Mouse (Mus musculus) heart, postnatal 25 days (tissue): ENCODE results near the gene Senp1. TPM values are rescaled to one million over a fixed set of nuclear protein-coding genes. Genes with fewer than 3 reads are reported as not detected.

Experiments used
- DNase-seq: peaks from one replicate; pipeline ENCODE4 v3.0.0; 2022; ENCODE audit warnings: low spot score
- intact Hi-C: fragments of 180-260 bp; cut with DNase I; formaldehyde crosslinking; loops from one replicate; pipeline ENCODE4 v1.15.1; 2025
- total RNA-seq, 2 experiments: library from RNA; stranded (reverse); gene quantifications; 2 replicates each; pipeline ENCODE4 v1.2.3; 2021

The Senp1 gene
- total RNA-seq, 2 experiments from 2014 or later, result 9.9 to 10.2 TPM

DNA sequence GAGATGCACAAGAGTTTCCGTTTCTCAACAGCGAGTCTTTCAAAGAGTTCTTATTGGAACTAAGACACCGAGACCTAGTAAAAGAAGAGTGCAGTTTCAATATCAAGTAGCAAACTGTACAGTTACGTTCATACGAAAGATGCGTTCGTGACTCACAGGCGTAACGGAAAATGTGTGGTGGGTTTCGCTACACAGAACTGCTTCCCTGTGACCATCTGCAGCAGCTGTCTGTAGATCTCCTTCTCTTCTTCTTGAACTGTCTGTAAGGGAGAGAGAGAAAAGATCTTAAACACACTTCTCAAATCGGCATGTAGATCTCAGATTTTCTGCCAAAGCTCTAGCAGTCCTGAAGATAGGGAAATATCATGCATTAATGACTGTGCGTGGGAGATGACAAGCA, 26.9 kb downstream of the Senp1 start:
- intact Hi-C loops, result no loop called here
- no peak for DNase-seq

DNA sequence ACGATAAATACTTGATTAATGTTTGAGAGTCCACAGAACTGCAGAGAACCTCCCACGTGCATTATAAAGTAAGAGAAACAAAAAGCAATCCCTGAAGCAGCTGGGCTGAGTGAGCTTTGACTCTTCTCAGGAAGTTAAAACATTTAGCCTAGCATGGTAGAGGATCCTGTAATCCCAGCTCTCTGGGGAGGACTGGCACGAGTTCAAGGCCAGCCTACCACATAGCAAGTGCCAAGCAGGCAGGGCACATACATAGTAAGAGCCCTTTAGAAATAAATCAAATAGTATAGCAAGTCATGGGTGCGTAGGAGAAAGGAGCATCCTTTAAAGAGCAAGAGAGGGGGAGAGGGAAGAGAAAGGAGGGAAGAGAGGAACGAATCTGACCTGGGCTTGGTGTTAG, 27.7 kb downstream of the Senp1 start:
- DNase-seq, result no peak
- intact Hi-C loops, result no loop called here

DNA sequence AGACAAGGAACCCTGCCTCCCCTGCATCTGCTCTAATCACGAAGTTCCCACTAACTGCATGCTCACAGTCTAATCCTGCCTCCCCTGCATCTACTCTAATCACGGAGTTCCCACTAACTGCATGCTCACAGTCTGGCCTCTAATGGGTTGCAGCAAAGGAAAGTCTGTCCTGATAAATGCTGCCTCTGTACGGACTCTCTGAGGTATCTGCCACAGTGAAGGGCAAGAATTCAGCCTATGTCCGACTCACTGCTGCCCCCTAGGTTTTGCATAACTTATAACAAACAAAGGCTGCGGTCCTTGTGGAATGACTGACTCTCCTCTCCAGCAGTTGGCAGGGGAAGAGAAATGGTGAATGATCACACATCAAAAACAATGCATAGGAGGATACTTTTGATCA, 38.3 kb downstream of the Senp1 start:
- no peak for DNase-seq
- intact Hi-C loops, result no loop called here

DNA sequence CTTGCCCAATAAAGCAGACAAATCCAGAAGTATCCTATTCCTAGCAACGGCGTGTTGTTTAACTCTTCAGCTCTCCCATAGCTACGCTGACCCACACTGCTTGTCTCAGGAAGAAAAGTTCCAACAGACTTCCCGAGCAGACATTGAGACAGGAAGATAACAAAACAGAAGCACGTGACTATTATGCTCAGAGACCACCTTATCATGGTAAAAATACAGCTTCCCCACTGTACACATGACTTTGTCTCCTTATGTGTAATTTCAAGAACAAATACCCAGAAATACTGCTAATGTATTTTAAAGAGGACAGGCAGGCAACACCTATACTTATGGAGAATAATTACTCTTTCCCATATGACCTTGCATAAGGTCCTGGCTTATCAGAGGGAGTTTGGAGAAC, 41.9 kb downstream of the Senp1 start:
- DNase-seq, result no peak

DNA sequence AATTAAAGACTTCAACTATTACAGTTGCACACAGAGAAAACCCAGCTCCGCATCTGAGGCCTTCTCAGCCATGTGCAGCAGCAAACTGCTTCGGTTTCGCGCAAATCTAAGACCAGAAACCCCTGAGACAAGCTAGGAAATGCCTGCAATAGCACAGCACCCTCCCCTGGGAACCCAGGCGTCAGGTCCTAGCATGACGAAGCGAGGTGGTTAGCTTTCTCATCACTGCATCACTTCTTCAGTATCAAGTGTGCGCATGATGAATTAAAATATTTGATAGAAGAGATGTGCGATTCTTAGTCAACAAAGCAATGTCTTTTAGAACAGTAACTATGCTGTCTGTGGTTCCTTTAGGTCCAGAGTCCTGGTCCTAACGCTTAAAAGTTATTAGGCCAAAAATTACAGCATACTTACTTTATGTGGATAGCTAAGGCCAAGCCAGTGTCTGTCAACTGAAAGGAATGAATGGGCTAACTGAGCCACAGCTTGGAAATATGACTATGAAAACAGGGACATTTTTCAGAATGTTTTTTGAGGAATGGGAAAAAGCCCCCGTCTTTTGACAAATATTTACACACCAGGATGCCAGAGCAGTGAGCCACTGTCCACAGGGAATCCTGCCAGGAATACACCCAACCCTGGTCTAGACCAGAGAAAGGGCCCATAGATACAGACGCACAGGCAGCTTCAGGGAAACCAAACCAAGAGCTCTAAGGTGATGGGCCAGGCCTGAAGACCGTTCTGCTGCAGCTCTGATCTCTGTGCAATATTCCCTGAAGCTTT, 44.4 kb downstream of the Senp1 start:
- intact Hi-C loops, result no loop called here
- no peak for DNase-seq

More for the DNA sequence above, 41.9 kb downstream of the Senp1 start:
- intact Hi-C loops, result no loop called here

DNA sequence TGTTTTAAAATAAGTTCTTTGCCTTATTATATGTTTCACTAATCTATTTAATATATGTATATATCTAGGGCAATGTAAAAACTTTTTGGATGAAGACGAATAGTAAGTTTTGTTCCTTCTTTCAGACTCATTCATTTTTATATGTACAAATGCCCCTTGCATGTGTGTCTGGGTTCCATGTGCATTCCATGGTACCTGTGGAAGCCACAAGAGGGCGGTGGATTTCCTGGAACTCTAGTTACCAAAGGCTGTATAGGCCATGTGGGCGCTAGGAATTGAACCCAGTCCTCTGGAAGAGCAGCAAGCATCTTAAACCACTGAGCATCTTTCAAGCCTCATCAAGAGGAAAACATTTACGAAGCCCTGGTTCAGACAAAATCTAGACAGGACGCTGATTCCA, 49.2 kb downstream of the Senp1 start:
- intact Hi-C loops, result no loop called here

DNA sequence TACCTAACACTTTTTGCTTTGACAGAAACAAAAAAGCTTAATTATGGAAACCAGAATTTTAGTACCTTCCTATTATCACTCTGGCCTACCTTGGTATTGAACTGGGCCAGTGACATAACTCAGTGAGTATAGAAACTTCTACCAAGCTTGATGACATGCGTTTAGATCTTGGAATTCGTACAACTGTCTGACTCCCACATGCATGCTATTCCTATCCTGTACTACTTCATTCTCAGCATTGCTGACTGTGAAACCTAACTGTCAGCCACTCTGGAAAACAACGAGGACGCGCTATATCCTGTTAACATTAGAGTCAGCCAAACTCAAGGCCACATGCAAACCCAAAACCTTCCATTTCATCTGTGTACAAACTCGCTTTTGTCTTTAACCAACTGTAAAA, 49.6 kb downstream of the Senp1 start:
- intact Hi-C loops, result no loop called here

More for the DNA sequence above, 49.2 kb downstream of the Senp1 start:
- no peak for DNase-seq

DNA sequence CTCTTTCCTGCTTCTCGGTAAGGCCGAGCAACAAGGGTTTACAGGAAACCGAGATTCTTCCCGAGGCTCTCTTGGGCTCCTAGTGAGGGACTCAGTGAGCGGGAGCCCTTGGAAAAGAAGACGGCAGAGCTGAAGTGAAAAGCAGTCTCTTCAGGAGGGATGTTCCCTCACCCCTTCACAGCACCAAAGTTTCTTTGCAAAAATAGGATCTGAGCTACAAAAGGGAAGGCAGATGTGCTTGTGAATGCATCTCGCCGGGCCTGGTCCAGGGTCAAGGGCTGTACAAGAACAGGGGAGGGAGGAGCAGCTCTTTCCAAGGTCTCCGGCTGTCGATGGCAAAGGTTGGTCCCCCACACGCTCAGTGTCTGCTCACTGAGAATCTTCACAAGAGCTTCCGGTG, 51.0 kb downstream of the Senp1 start:
- intact Hi-C loops, result no loop called here
- no peak for DNase-seq

More for the DNA sequence above, 49.6 kb downstream of the Senp1 start:
- no peak for DNase-seq

DNA sequence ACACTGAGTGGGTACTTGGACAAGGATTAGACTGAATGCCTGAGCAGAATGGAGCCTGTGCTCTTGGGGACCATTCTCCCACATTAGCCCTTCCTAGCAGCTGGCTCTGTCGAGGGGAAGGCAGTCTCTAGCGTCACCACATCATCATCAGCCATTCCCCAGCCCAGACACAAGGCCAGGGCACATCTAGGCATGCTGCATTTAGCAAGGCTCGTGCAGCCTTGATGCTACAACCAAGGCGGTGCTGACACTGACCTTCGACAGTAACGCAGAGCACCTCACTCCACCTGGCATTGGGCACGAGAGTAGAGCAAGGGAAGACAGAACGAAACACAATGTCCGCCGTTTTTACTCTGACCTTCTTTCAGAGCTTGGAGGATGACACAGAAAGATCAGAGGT, 53.9 kb downstream of the Senp1 start:
- intact Hi-C loops, result no loop called here
- DNase-seq, result no peak

DNA sequence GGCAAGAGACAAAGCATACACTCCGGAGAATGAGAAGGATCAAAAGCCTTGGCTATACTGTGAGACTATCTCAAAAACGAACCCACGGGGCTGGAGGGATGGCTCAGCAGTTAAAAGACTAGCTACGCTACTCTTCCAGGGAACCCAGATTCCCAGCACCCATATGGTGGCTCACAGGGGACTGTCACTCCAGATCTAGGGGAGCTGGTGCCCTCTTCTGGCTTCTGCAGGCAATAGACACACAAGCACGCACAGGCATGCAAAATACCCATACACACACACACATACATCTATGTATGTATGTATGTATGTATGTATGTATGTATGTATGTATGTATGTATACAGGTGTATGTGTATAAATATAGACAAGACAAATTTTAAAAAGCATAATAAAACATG, 57.0 kb downstream of the Senp1 start:
- DNase-seq, result no peak
- intact Hi-C loops, result no loop called here

DNA sequence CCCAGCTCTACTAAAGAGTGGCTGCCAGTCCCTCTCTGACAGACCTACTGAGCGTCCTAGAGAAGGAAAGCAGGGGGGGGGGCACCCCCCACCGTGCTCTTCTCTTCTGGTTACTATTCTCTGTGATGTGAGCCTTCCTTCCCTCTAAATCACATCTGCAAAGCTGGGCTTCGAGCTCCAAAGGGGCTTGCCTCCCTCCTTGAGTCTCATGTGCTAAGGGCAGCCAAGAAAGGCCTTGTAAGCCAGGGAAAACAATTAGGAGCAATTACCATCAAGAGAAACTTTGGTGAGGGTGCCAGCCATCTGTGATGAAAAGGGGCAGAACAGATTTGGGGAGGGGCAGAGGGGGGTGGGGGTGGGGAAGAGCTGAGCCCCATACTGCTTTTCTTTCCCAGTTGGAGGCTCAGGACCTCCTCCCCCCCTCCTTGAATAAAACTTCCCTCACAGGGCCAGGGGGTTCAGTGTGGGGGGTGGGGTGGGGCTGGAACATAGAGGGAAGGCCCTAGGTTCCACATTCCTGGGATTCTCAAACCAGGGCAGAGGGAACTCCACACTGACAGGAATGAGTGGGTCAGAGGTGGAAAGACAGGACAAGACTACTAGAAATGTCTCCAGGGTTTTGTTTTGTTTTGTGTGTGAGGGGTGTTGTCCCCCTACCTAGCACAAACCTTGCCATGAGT, 58.3 kb downstream of the Senp1 start:
- intact Hi-C loops, result no loop called here
- DNase-seq, result no peak

DNA sequence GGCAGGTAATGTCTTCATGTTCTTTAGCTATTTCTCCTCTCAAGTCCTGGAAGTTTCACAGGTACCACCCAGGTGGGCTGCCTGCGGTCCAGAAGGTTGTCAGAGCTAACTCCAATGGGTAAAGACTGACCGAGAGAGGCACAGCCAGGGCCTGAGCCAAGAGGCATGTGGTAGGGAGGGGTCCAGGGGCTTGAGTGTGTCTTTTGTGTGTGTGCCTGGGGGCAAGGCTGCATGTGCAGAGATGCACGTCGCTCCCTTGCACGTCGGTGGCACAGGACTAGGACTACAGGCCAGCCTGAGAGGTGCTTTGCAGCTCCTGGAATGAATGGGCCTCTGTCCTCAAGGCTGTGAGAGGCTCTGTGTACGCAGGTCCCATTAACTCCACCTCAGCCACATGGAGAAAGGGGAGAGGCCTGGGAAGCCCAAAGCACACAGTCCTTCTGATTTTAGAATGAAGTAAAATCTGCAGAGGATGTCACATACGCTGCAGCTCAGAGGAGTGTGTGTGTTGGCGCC, 60.3 kb downstream of the Senp1 start:
- DNase-seq, result no peak
- intact Hi-C loops, result no loop called here

DNA sequence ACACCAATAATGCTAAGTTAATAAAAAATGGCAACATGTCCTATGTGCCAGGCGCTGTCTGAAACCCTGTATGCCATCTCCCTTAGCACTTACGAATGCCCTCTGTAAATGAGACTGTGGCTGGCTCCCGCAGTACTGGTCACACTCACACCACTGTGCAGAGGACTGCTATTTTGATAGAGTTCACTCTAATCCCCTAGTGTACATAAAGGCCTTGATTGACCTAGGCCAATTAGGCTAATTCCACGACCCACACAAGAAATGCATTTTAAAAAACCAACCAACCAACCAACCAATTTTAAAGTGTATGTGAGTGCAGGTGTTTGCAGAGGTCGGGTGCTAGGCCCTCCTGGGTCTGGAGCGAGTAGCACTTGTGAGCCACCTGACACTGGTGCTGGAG, 63.7 kb downstream of the Senp1 start:
- no peak for DNase-seq
- intact Hi-C loops, result no loop called here

DNA sequence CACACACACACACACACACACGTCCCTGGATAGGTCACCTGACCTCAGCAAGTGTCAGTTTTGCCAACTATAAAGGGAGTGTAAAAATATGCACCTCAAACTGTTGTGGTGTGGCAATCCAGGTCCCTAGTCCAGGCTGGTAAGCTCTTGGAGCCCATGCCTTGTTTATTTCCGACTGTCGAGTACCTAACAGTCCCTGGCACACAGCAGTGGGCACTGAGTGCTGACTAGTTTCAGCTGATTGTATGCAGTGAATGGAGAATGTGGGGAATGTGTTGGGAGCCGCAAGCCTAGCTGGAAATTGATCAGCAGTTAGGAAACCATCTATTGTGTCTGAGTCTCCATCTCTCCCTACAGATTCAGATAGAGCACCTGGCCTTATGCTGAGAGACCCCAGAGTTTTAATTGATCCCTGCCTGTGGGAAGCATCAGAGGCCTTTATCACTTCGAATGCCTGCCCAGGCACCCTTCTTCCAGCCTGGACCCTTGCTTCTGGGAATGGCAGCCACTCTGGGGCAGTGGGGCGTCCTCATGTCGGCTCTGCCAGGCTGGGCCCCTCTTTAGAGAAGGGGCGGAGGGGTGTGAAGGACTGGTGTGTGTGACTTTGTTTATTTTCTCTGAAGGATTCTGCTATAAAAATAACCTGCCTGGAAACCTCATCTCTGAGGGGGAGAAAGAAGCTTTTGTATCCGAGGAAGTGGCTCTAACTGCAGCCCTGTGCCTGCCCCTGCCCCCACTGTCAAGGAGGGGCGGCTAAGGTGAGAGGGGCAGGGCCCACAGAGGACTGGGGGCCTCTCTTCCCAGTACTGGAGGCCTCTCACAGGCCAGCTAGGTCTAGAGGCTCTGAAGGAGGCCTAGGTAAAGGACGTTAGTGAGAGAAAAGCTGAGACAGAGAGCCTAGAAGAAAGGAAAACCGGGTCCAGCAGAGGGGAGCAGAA, 66.3 kb downstream of the Senp1 start:
- no peak for DNase-seq
- intact Hi-C loops, result no loop called here

DNA sequence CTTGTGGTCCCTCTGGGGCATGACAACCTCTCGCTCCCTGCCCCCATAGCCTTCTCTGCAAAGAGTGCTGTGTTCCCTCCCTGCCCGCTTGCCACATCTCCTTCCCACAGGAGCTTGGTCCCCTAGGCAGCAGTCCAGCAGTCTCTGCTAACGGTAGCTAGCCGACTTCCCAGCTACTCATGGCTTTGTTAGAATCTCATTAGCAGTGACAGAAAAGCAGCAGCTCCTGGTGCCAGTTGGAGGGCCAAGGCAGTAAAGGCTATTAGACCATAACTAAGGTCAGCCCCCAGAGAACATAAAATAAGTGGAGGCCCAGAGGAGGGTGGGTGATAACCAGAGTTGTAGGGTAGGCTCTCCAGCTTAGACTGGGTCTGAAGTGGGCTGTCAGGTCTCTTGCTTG, 67.9 kb downstream of the Senp1 start:
- no peak for DNase-seq
- intact Hi-C loops, result no loop called here

DNA sequence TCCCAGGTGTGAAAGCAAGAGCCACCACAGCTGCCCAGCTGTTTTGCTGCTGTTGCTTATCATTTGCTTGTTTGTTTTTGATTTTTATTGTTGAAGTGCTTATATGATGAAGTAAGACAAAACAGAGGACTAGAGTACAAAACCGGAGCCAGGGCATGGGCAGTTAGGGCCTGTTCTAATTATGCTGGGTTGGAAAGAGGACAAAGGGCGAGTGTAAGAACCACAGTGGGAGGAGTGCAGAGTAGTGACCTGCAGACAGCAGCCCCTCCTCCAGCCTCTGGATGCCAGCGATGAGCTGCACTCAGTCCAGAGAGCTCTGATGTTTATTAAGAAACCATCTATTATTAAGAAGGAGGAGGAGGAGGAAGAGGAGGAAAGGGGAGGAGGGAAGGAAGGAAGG, 70.4 kb downstream of the Senp1 start:
- intact Hi-C loops, result no loop called here
- DNase-seq, result no peak

DNA sequence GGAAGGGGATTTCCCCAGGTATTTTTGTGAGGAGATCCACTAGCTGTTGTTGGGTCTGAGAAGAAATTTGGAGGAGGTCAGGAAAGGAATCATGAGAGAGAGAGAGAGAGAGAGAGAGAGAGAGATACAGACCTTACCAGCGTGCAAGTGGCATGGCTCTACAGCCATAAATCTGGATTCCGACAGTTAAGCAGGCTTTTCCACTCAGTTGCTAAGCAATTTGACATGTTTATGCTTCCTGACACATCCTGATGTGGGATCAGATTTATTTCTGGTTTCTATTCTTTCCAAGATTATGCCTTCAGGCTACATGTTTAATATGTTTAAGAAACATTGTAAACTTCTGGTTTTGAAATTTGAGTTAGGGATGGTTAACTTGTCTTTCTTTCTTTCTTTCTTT, 71.7 kb downstream of the Senp1 start:
- DNase-seq, result no peak
- intact Hi-C loops, result no loop called here

DNA sequence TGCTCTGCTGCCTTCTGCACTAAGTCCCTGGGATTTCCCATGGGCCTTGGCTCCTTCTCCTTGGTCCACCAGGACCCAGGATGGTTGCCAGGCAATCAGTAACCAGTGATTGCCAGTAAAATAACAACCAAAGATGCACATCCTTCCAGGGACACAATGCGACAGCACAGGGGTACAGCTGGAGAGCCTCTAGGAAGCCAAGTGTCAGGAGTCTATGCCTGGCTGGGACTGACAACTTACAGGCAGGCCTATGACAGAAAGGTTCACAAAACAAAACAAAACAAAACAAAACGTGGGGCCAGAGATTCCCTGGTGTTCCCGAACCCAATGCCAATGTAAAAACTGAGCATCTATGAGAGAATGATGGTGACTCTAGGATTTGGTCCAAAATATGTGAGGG, 74.5 kb downstream of the Senp1 start:
- intact Hi-C loops, result no loop called here
- no peak for DNase-seq

DNA sequence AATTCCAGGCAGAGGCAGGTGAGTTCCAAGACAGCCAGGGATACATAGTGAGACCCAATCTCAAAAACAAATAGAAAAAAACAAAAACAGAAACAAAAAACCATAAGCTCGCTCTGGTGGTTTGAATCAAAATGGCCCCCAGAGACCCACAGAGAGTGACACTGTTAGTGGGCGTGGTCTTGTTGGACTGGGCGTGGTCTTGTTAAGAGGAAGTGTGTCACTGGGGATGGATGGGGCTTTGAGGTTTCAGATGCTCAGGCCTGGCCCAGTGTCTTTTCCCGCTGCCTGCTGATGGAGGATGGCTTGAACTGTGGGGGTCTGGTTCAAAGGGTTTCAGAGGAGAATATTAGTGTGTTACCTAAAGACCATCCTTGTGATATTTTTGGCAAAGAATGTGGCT, 75.6 kb downstream of the Senp1 start:
- no peak for DNase-seq

DNA sequence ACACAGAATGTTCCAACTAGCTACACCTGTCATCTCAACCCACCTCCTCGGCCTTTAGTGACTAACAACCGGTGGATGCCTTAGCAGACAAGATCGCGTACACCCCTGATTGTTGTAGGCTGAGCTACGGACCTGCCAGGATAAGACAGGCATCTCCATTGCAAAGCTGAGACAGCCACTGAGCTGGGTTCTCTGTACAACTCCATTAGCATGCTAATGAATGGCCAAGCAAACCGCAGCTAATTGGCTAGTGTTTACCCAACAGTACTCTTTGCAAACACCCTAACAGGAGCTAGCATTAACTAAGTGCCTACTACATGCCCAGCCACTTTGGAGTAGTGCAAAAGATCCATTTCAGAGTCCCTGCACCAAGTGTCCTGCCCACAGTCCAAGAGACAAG, 80.7 kb downstream of the Senp1 start:
- intact Hi-C loops, result no loop called here
- no peak for DNase-seq

More for the DNA sequence above, 75.6 kb downstream of the Senp1 start:
- intact Hi-C loops, result no loop called here
